Mouse (Mus musculus): ENCODE results near the gene Pan2. TPM values are rescaled to one million over a fixed set of nuclear protein-coding genes. Genes with fewer than 3 reads are reported as not detected.

The Pan2 gene
- polyA plus RNA-seq, 1 experiment: 0.31 TPM

DNA sequence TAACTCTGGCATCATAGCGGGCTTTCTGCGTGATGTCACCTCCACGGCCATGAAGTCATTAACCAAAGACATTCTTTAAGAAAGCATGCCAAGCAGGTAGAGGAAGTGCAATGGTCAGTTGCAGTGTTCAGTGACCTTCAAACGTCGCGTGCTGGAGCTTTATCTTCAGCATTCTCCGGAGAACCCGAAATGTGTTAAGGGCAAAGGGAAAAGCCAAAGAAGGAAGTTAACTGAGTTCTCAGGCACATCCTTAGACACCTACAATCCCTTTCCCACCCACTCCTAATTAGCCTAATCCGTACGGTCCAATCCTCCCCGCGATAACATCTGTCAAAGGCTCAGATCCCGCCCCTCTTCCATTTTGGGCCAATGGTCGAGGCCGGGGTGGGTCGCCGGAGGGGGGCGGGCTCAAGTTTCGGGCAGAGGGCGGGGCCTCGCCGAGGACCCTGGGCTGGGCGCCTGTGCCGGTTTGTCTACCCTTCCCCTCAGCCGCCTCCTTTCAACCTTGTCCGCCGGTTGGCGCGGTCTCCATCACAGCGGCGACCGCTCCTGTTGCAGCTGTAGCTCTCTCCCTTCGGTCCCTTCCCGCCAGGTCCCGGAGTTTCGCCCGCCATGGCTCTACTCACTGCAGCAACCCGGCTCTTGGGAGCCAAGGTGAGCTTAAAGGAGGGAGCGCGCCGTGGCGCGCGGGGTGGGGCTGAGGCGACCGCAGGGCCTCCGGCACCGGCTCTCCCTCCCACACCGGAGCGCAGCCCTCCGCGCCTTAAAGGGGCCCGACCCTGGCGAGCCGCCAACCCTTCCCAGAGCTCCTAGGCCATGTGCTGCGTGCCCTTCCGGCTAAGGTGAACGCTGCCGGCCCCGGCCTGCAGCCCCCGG lies 34.4 kb downstream of the Pan2 start, which contains the start of gene Cs:
Cs (plus strand) TSS at position 429 of the 876 bp plus-strand sequence.
- Histone ChIP-seq H3K36me3 (ENCODE audit: control insufficient read depth) (peaks cover 37% of the 10 kb centered on the region), H3K4me3 (replicated peaks) (peak within 1 kb of the TSS; percentile 95), H3K9me3 (ENCODE audit: control insufficient read depth, low read length) (no peaks in the 10 kb centered on the region), H3K27me3 (ENCODE audit: control insufficient read depth) (no peaks in the 10 kb centered on the region), H3K4me1 (ENCODE audit: control insufficient read depth) (peaks cover 79% of the 10 kb centered on the region)
- TF ChIP-seq GATA1 (IDR thresholded peaks at IDR 0.05; ENCODE audit: low read length) (peak; percentile 73), TAL1 (IDR thresholded peaks at IDR 0.05; ENCODE audit: low read length) (no peak)

DNA sequence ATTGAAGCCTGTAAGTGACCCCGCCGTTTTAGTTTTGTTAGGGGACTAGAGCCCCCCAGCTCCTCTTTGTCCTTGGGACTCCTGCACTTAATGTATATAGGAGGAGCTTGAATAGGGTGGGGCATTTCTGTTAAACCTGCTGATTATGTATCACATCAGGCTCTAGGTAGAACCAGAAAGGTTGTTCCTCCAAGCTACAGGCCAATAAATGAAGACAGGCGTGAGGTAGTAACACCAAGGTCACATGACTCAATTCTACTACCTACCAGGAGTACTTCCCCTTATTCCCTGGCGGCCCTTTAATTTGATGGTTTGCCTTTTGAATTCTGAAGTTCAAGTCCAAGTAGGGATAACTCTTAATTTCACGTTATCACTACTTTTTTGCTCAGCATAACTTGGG lies 35.3 kb downstream of the Pan2 start:
- no peak for TF ChIP-seq GATA1 (IDR thresholded peaks at IDR 0.05; ENCODE audit: low read length)
- TF ChIP-seq TAL1 (IDR thresholded peaks at IDR 0.05; ENCODE audit: low read length): no peak
- H3K4me3 ChIP-seq (replicated peaks): peak overlapping the region; percentile 95
- H3K36me3 ChIP-seq (ENCODE audit: control insufficient read depth): peaks cover 44% of the 10 kb centered on the region
- no peaks in the 10 kb centered on the region for H3K9me3 ChIP-seq (ENCODE audit: control insufficient read depth, low read length)
- no peaks in the 10 kb centered on the region for H3K27me3 ChIP-seq (ENCODE audit: control insufficient read depth)
- peaks cover 85% of the 10 kb centered on the region for H3K4me1 ChIP-seq (ENCODE audit: control insufficient read depth)

DNA sequence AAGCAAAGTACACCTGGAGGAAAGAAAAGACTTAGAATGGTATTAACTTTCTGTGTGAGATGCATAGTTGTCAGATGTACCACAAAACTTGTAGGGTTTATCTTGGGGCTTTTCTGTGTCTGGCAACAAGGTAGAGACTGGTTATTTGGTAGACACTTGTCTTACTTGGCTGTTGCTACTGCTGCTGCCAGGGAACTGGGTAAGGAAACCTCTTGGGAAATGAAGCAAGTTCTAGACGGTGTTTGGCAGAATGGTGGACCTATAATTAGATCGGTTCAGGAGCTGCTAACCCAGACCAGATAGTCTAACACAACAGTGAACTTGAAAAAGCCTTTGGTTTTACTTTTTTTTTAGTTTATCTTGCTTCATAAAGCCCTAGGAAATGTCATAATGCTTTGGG lies 35.8 kb downstream of the Pan2 start:
- TF ChIP-seq TAL1 (IDR thresholded peaks at IDR 0.05; ENCODE audit: low read length) (no peak), GATA1 (IDR thresholded peaks at IDR 0.05; ENCODE audit: low read length) (no peak)
- peaks cover 49% of the 10 kb centered on the region for H3K36me3 ChIP-seq (ENCODE audit: control insufficient read depth)
- peak overlapping the region; percentile 95 for H3K4me3 ChIP-seq (replicated peaks)
- H3K9me3 ChIP-seq (ENCODE audit: control insufficient read depth, low read length): no peaks in the 10 kb centered on the region
- no peaks in the 10 kb centered on the region for H3K27me3 ChIP-seq (ENCODE audit: control insufficient read depth)
- H3K4me1 ChIP-seq (ENCODE audit: control insufficient read depth): peaks cover 90% of the 10 kb centered on the region

DNA sequence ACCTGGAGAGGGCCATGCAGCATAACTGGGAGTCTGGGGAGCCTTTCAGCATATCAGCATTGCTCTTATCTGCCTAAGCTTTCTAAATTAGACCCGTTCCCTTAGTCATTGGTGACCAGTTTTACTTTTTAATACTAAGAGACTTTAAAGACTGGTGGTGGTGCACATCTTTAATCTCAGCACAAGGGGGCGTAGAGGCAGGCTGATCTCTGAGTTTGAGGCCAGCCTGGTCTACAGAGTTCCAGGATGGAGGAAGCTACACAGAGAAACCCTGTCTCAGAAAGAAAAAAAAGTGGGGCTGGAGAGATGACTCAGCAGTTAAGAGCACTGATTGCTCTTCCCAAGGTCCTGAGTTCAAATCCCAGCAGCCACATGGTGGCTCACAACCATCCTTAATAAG lies 37.1 kb downstream of the Pan2 start:
- Histone ChIP-seq H3K9me3 (ENCODE audit: control insufficient read depth, low read length) (no peaks in the 10 kb centered on the region), H3K4me1 (ENCODE audit: control insufficient read depth) (peaks cover 89% of the 10 kb centered on the region), H3K4me3 (replicated peaks) (peak overlapping the region; percentile 5), H3K36me3 (ENCODE audit: control insufficient read depth) (peaks cover 49% of the 10 kb centered on the region), H3K27me3 (ENCODE audit: control insufficient read depth) (no peaks in the 10 kb centered on the region)
- TF ChIP-seq TAL1 (IDR thresholded peaks at IDR 0.05; ENCODE audit: low read length) (no peak), GATA1 (IDR thresholded peaks at IDR 0.05; ENCODE audit: low read length) (no peak)

DNA sequence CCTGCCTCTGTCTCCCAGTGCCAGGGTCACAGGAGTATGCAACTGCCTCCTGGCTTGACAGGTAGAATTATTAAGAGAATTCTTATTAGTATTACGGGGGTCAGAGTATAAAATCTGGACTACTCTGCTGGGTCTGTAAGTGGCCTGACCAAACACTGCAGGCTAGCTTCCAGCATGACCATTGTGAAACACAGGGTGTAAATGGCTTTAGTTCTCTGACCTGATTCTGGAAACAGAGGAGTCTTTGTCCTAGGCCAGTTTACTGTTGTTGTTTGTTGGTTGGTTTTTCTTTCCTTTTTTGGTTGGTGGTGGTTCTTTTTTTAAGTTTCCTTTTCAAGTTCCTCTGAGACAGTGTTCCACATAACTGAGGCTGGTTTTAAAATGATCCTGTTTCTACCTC lies 40.3 kb downstream of the Pan2 start:
- Histone ChIP-seq H3K36me3 (ENCODE audit: control insufficient read depth) (peaks cover 72% of the 10 kb centered on the region), H3K4me1 (ENCODE audit: control insufficient read depth) (peaks cover 81% of the 10 kb centered on the region), H3K4me3 (replicated peaks) (no peak overlapping the region), H3K27me3 (ENCODE audit: control insufficient read depth) (no peaks in the 10 kb centered on the region), H3K9me3 (ENCODE audit: control insufficient read depth, low read length) (no peaks in the 10 kb centered on the region)
- TF ChIP-seq TAL1 (IDR thresholded peaks at IDR 0.05; ENCODE audit: low read length) (no peak), GATA1 (IDR thresholded peaks at IDR 0.05; ENCODE audit: low read length) (no peak)

DNA sequence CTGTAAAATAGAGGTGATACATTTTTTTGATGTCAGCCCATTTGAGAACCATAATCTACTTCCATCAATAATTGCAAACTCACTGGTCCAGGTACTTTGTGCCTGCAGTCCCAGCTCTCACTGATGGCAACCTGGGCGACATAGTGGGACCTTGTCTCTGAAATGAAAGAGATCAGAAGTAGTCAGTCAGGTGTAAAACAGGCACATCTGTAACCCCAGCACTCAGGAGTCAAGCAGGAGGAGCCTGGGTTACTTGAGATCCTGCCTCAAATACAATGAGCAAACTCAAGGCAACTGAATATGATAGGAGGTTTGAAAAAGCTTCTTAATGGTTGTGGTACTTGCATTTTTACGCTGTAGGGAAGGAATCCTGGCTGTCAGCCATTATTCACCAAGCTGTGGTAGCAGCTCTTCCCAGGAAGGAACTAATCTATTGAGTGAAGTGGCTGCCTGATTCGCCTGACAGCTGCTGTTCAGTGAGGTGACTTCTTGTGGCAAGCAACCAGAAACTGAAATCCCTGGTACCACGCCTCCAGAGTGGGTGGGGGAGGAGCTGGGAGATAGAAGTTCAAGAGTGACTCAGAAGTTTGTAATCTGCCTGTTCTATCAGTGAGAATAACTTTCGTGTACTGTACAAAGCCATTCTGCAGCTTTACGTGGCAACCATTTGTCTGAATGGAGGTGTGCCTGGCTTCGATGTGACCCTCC lies 41.6 kb downstream of the Pan2 start:
- H3K4me1 ChIP-seq (ENCODE audit: control insufficient read depth): peaks cover 70% of the 10 kb centered on the region
- H3K36me3 ChIP-seq (ENCODE audit: control insufficient read depth): peaks cover 72% of the 10 kb centered on the region
- peak overlapping the region; percentile 48 for H3K4me3 ChIP-seq (replicated peaks)
- TF ChIP-seq GATA1 (IDR thresholded peaks at IDR 0.05; ENCODE audit: low read length) (peak; percentile 85), TAL1 (IDR thresholded peaks at IDR 0.05; ENCODE audit: low read length) (no peak)
- no peaks in the 10 kb centered on the region for H3K27me3 ChIP-seq (ENCODE audit: control insufficient read depth)
- no peaks in the 10 kb centered on the region for H3K9me3 ChIP-seq (ENCODE audit: control insufficient read depth, low read length)

DNA sequence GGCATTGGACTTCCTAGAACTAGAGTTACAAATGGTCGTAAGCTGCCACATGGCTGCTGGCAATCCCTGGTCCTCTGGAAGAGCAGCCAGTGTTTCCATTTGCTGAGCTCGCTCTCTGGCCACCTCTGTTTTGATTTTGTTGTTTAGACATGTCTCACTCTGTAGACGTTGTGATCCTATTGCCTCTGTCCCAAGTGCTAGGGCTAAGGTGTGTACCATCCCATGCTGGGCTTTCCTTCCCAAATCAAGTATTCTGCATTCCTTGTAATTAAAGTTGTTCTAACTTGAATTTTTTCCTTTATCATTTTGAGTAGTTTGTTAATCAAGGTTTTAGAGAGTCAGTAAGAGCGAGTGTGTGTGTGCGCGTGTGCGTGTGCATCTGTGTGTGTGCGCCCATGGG lies 44.4 kb downstream of the Pan2 start:
- TF ChIP-seq TAL1 (IDR thresholded peaks at IDR 0.05; ENCODE audit: low read length) (no peak), GATA1 (IDR thresholded peaks at IDR 0.05; ENCODE audit: low read length) (no peak)
- H3K4me1 ChIP-seq (ENCODE audit: control insufficient read depth): peaks cover 45% of the 10 kb centered on the region
- H3K36me3 ChIP-seq (ENCODE audit: control insufficient read depth): peaks cover 74% of the 10 kb centered on the region
- H3K4me3 ChIP-seq (replicated peaks): no peak overlapping the region
- no peaks in the 10 kb centered on the region for H3K9me3 ChIP-seq (ENCODE audit: control insufficient read depth, low read length)
- no peaks in the 10 kb centered on the region for H3K27me3 ChIP-seq (ENCODE audit: control insufficient read depth)

DNA sequence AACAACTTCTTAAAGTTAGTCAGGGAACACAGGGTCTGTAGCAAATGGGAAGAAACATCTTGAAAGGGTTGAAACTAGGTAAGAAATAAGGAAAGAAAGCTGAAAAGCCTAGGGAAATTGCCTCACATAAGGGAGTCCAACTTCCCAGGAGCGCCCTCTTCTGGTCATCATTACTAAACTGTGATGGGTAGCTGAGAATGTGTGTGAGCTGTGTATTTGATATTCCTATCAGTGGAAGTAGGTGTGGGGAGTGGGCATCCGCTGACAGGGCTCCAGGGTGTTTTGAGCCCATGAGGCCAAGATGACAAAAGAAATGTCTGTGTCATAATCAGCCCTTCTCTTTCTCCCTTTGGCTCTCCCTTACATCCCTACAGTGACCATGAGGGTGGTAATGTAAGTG lies 55.7 kb downstream of the Pan2 start:
- Histone ChIP-seq H3K4me1 (ENCODE audit: control insufficient read depth) (no peaks in the 10 kb centered on the region), H3K36me3 (ENCODE audit: control insufficient read depth) (peaks cover 98% of the 10 kb centered on the region), H3K27me3 (ENCODE audit: control insufficient read depth) (no peaks in the 10 kb centered on the region), H3K9me3 (ENCODE audit: control insufficient read depth, low read length) (no peaks in the 10 kb centered on the region), H3K4me3 (replicated peaks) (no peak overlapping the region)
- no peak for TF ChIP-seq TAL1 (IDR thresholded peaks at IDR 0.05; ENCODE audit: low read length)

DNA sequence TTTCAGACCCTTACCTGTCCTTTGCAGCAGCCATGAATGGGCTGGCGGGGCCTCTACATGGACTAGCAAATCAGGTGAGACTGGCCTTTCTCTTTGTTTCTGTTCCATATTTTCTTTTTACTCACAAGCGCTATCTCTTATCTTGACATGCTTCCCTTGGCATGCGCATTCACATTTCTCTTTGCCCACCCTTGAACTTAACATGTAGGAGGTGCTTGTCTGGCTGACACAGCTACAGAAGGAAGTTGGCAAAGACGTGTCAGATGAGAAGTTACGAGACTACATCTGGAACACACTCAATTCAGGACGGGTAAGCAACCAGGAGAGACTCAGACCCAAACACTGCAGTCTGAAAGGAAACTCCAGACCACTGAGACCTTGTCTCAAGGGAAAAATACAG lies 56.1 kb downstream of the Pan2 start:
- no peaks in the 10 kb centered on the region for H3K27me3 ChIP-seq (ENCODE audit: control insufficient read depth)
- H3K4me3 ChIP-seq (replicated peaks): no peak overlapping the region
- peaks cover 98% of the 10 kb centered on the region for H3K36me3 ChIP-seq (ENCODE audit: control insufficient read depth)
- H3K9me3 ChIP-seq (ENCODE audit: control insufficient read depth, low read length): no peaks in the 10 kb centered on the region
- no peaks in the 10 kb centered on the region for H3K4me1 ChIP-seq (ENCODE audit: control insufficient read depth)
- TF ChIP-seq TAL1 (IDR thresholded peaks at IDR 0.05; ENCODE audit: low read length) (no peak), GATA1 (IDR thresholded peaks at IDR 0.05; ENCODE audit: low read length) (no peak)

Data from erythroblast, embryonic 14.5 days (primary cell).